Mouse (Mus musculus) lung, embryonic 15.5 days (tissue): Measurements from ENCODE around the gene Dcp1a. TPM values are rescaled to one million over a fixed set of nuclear protein-coding genes. Genes with fewer than 3 reads are reported as not detected.

Experiments
- ATAC-seq: fragments of 200-750 bp; cut with Nextera tagmentation; 2 replicates; pipeline ENCODE4 v1.8.0; 2017; ENCODE audit warnings: moderate number of reproducible peaks, borderline replicate concordance; ENCODE audit not compliant: low FRiP score, low TSS enrichment; ENCODE audit errors: extremely low read depth
- H3K27ac ChIP-seq: fragments of 300-500 bp; sonication (generic); 2 replicates; pipeline ENCODE4 v1.5.1; 2015; ENCODE audit warnings: moderate library complexity, mild to moderate bottlenecking, inconsistent platforms
- H3K27me3 ChIP-seq: fragments of 300-500 bp; sonication (generic); 2 replicates; pipeline ENCODE4 v1.6.1; 2015; ENCODE audit warnings: inconsistent platforms
- H3K36me3 ChIP-seq: fragments of 300-500 bp; sonication (generic); 2 replicates; pipeline ENCODE4 v1.6.1; 2015; ENCODE audit warnings: inconsistent platforms
- H3K4me1 ChIP-seq: fragments of 300-500 bp; sonication (generic); 2 replicates; pipeline ENCODE4 v1.6.1; 2015; ENCODE audit warnings: inconsistent platforms
- H3K4me2 ChIP-seq: fragments of 300-500 bp; sonication (generic); 2 replicates; pipeline ENCODE4 v1.6.1; 2015; ENCODE audit warnings: inconsistent platforms, mild to moderate bottlenecking, moderate library complexity
- H3K4me3 ChIP-seq: fragments of 300-500 bp; sonication (generic); 2 replicates; pipeline ENCODE4 v1.5.1; 2015; ENCODE audit warnings: mild to moderate bottlenecking, inconsistent platforms
- H3K9ac ChIP-seq: fragments of 300-500 bp; sonication (generic); 2 replicates; pipeline ENCODE4 v1.6.1; 2015; ENCODE audit warnings: inconsistent platforms
- H3K9me3 ChIP-seq: fragments of 300-500 bp; sonication (generic); 2 replicates; pipeline ENCODE4 v1.6.1; 2016; ENCODE audit warnings: inconsistent platforms
- WGBS: fragments of 180-500 bp; shearing (Covaris S2); methylation state at CpG from one replicate; pipeline ENCODE4 v1.1.7; 2015; 5-methylcytosine and 5-hydroxymethylcytosine counted together
- polyA plus RNA-seq: library from polyadenylated mRNA; unstranded; fragments of >200 nt; fragmentation: Nextera tagmentation; extraction: Ambion mirVana; gene quantifications from 2 replicates; pipeline ENCODE4 v1.2.1, GENCODE M21; 2015

The Dcp1a gene
- polyA plus RNA-seq, 1 experiment from 2014 or later, result 26.7 TPM

GRCm38 (mm10) chr14:30549777-30550149 lies 70.4 kb downstream of the Dcp1a start:
- H3K4me3 ChIP-seq, result peak overlapping the region; percentile 79
- no peaks in the 10 kb centered on the region for H3K36me3 ChIP-seq
- H3K9ac ChIP-seq, result peak overlapping the region; percentile 78
- peaks cover 34% of the 10 kb centered on the region for H3K4me1 ChIP-seq
- peak overlapping the region; percentile 90 for H3K4me2 ChIP-seq
- peak overlapping the region; percentile 94 for H3K27ac ChIP-seq
- no peaks in the 10 kb centered on the region for H3K27me3 ChIP-seq
- peak; percentile 8; the same call in 1 of the 2 replicates for ATAC-seq
- WGBS, result 0% methylated on average over 10 of the region's 10 CpGs
- no peaks in the 10 kb centered on the region for H3K9me3 ChIP-seq

- H3K27ac ChIP-seq, result peak overlapping the region; percentile 94; the same call in 1 of the 2 replicates
- H3K9ac ChIP-seq, result peak overlapping the region; percentile 78
- no peaks in the 10 kb centered on the region for H3K9me3 ChIP-seq
- H3K27me3 ChIP-seq, result no peaks in the 10 kb centered on the region
- peaks cover 34% of the 10 kb centered on the region for H3K4me1 ChIP-seq
- WGBS, result 21% methylated on average over 8 of the region's 8 CpGs
- H3K4me3 ChIP-seq, result peak overlapping the region; percentile 79
- peak overlapping the region; percentile 90 for H3K4me2 ChIP-seq
- no peak for ATAC-seq
- peaks cover 4% of the 10 kb centered on the region; the same call in 1 of the 2 replicates for H3K36me3 ChIP-seq
Observed at GRCm38 (mm10) chr14:30550232-30551070, 71.1 kb downstream of the Dcp1a start.

- no peak for ATAC-seq
- H3K4me3 ChIP-seq, result peak overlapping the region; percentile 79
- H3K36me3 ChIP-seq, result peaks cover 13% of the 10 kb centered on the region; the same call in 1 of the 2 replicates
- peak overlapping the region; percentile 10; the same call in 1 of the 2 replicates for H3K9ac ChIP-seq
- peaks cover 34% of the 10 kb centered on the region for H3K4me1 ChIP-seq
- H3K4me2 ChIP-seq, result peak overlapping the region; percentile 90
- H3K27me3 ChIP-seq, result no peaks in the 10 kb centered on the region
- H3K27ac ChIP-seq, result peak overlapping the region; percentile 25; the same call in 1 of the 2 replicates
- WGBS, result 26% methylated on average over 5 of the region's 5 CpGs
- H3K9me3 ChIP-seq, result no peaks in the 10 kb centered on the region
Observed at GRCm38 (mm10) chr14:30551509-30551908, 72.2 kb downstream of the Dcp1a start.

GRCm38 (mm10) chr14:30551981-30552380 lies 72.6 kb downstream of the Dcp1a start:
- Histone ChIP-seq H3K4me1 (peaks cover 34% of the 10 kb centered on the region), H3K27ac (no peak overlapping the region), H3K9ac (no peak overlapping the region), H3K27me3 (no peaks in the 10 kb centered on the region), H3K4me2 (peak overlapping the region; percentile 90; the same call in 1 of the 2 replicates), H3K36me3 (peaks cover 14% of the 10 kb centered on the region; the same call in 1 of the 2 replicates), H3K9me3 (no peaks in the 10 kb centered on the region), H3K4me3 (no peak overlapping the region; the same call in 1 of the 2 replicates)
- WGBS, result 82% methylated on average over 2 of the region's 2 CpGs
- ATAC-seq, result no peak

GRCm38 (mm10) chr14:30553185-30553584 lies 73.8 kb downstream of the Dcp1a start:
- H3K9ac ChIP-seq, result no peak overlapping the region

GRCm38 (mm10) chr14:30556651-30557050 lies 77.3 kb downstream of the Dcp1a start:
- no peak for ATAC-seq
- Histone ChIP-seq H3K27me3 (no peaks in the 10 kb centered on the region), H3K4me3 (no peak overlapping the region), H3K9me3 (no peaks in the 10 kb centered on the region), H3K4me2 (no peak overlapping the region), H3K4me1 (peaks cover 17% of the 10 kb centered on the region), H3K9ac (no peak overlapping the region), H3K27ac (no peak overlapping the region), H3K36me3 (peaks cover 48% of the 10 kb centered on the region)
- WGBS, result 81% methylated on average over 2 of the region's 2 CpGs

More at GRCm38 (mm10) chr14:30553185-30553584, 73.8 kb downstream of the Dcp1a start:
- no peak overlapping the region for H3K4me2 ChIP-seq
- peaks cover 37% of the 10 kb centered on the region for H3K4me1 ChIP-seq
- H3K4me3 ChIP-seq, result no peak overlapping the region
- no peak overlapping the region for H3K27ac ChIP-seq
- WGBS, result 85% methylated on average over 4 of the region's 4 CpGs
- H3K36me3 ChIP-seq, result peaks cover 14% of the 10 kb centered on the region; the same call in 1 of the 2 replicates
- no peaks in the 10 kb centered on the region for H3K27me3 ChIP-seq
- no peaks in the 10 kb centered on the region for H3K9me3 ChIP-seq
- ATAC-seq, result no peak

GRCm38 (mm10) chr14:30557730-30558129 lies 78.4 kb downstream of the Dcp1a start:
- no peaks in the 10 kb centered on the region for H3K9me3 ChIP-seq
- no peak overlapping the region for H3K4me2 ChIP-seq
- no peak for ATAC-seq
- WGBS, result 68% methylated on average over 9 of the region's 9 CpGs
- H3K9ac ChIP-seq, result no peak overlapping the region
- H3K36me3 ChIP-seq, result peaks cover 50% of the 10 kb centered on the region
- no peaks in the 10 kb centered on the region for H3K27me3 ChIP-seq
- peaks cover 15% of the 10 kb centered on the region for H3K4me1 ChIP-seq
- H3K4me3 ChIP-seq, result no peak overlapping the region
- H3K27ac ChIP-seq, result peak overlapping the region; percentile 60

GRCm38 (mm10) chr14:30559321-30559850 lies 80.1 kb downstream of the Dcp1a start:
- no peaks in the 10 kb centered on the region for H3K9me3 ChIP-seq
- peaks cover 11% of the 10 kb centered on the region for H3K4me1 ChIP-seq
- H3K27me3 ChIP-seq, result no peaks in the 10 kb centered on the region
- H3K4me3 ChIP-seq, result no peak overlapping the region
- no peak overlapping the region for H3K4me2 ChIP-seq
- no peak overlapping the region for H3K27ac ChIP-seq
- H3K36me3 ChIP-seq, result peaks cover 61% of the 10 kb centered on the region
- WGBS, result 86% methylated on average over 17 of the region's 17 CpGs
- ATAC-seq, result no peak
- no peak overlapping the region for H3K9ac ChIP-seq

GRCm38 (mm10) chr14:30560803-30561389 lies 81.6 kb downstream of the Dcp1a start:
- Histone ChIP-seq H3K36me3 (peaks cover 70% of the 10 kb centered on the region), H3K4me2 (no peak overlapping the region), H3K4me3 (no peak overlapping the region), H3K4me1 (peaks cover 11% of the 10 kb centered on the region), H3K9me3 (no peaks in the 10 kb centered on the region), H3K27me3 (no peaks in the 10 kb centered on the region), H3K27ac (peak overlapping the region; percentile 47), H3K9ac (no peak overlapping the region)
- WGBS, result 91% methylated on average over 13 of the region's 13 CpGs
- ATAC-seq, result no peak

GRCm38 (mm10) chr14:30561470-30562187 lies 82.3 kb downstream of the Dcp1a start:
- Histone ChIP-seq H3K4me2 (no peak overlapping the region), H3K9me3 (no peaks in the 10 kb centered on the region), H3K36me3 (peaks cover 70% of the 10 kb centered on the region), H3K4me3 (no peak overlapping the region), H3K27me3 (no peaks in the 10 kb centered on the region), H3K27ac (peak overlapping the region; percentile 47), H3K4me1 (peaks cover 11% of the 10 kb centered on the region), H3K9ac (no peak overlapping the region)
- ATAC-seq, result peak; percentile 32; the same call in 1 of the 2 replicates
- 71% methylated on average over 14 of the region's 14 CpGs for WGBS

- ATAC-seq, result no peak
- Histone ChIP-seq H3K4me2 (no peak overlapping the region), H3K9me3 (no peaks in the 10 kb centered on the region), H3K27ac (no peak overlapping the region), H3K4me3 (no peak overlapping the region), H3K27me3 (no peaks in the 10 kb centered on the region), H3K9ac (no peak overlapping the region), H3K36me3 (peaks cover 77% of the 10 kb centered on the region), H3K4me1 (peaks cover 10% of the 10 kb centered on the region)
Observed at GRCm38 (mm10) chr14:30562343-30562742, 83.0 kb downstream of the Dcp1a start.
